Mouse (Mus musculus) lung, postnatal 10 days (tissue): ENCODE measurements around the gene Cep250.
"Not testable (repeated sequence)": the region's sequence is repeated elsewhere in the genome, so short reads cannot be mapped to it uniquely, and the experiment has no call there.

Experiments
- DNase-seq: peaks from one replicate; pipeline ENCODE4 v3.0.0; 2021

Cep250 gene

DNA sequence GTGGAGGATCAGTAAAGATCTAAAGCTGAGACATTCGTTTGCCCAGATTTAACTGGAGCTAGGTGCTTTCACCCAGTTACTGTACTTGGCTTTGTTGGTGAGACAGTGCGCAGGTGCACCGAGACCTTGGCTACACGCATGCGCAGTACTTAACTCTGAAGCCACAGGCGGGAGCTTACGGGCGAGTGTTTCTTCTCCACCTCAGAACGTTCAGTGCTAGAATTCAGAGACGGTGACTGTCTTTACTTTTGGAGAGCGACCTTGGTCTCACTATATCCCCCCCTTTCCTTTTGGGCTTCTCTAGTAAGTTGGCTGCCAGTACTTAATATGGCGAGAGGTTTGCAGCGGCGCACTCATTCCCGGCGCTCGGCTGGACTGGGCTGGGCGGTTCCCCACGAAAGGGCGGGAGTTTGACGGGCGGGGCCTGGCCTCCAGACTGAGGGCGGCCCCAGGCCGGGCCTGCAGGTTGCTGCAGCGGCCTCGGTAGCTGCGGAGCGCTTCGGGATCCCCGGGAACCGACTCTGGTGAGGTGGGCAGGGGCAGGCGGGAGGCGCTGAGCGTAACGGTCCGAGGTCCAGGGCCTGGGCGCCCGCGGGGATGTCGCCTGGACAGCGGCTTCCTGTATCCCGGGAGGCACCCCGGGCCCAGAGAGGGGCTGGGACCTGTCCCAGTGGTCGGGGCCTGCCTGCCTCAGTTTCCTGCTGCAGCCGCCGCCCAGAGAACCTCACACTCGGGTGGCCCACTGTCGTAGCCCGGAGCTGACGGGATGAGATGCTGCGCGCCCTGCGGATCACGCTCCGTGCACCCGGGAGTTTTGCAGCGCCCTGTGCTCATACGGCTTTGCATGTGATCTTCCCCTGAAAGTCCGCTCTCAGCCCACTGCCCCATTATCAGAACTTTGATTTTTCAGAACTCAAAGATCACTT lies at the start of gene Cep250:
Gene Cep250, plus strand, starts transcription at position 325 of the 926 bp plus-strand sequence.
- DNase-seq, result peak; percentile 96

DNA sequence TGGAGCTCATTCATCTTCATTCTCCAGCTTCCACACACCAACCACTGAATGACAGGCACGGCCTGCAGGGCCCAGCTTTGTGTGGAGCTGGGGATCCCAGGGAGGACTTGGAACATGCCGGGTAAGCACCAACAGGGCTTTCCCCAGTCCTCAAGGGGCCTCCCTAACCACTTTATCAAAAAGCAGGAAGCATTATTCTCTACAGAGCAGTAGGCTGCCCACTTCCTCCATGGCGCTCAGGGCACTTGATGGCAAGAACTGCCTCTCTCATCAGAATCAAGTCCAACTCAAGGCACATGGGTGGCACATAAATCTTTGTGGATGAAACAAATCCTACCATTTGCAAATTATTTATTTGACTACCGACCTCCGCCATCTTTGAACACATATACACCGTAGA lies 41.6 kb upstream of the Cep250 start:
- no peak for DNase-seq

DNA sequence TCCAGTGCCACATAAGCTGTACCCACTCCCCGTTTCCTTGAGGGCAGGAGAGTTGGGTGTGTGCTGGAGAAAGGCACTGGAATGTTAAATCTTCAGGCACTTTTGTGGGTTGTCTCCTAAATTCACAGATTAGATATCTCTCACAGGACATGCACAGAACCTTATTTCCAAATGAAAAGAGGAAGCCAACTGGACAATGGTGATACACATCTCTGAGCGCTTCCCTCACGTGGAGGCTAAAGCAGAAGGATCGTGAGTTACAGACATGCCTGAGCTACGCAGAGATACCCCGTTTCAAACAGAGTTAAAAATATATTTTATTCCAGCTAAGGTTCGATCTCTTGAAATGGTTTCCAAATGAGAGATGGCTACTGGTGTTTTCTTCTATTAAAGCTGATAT lies 33.1 kb upstream of the Cep250 start:
- DNase-seq, result no peak

DNA sequence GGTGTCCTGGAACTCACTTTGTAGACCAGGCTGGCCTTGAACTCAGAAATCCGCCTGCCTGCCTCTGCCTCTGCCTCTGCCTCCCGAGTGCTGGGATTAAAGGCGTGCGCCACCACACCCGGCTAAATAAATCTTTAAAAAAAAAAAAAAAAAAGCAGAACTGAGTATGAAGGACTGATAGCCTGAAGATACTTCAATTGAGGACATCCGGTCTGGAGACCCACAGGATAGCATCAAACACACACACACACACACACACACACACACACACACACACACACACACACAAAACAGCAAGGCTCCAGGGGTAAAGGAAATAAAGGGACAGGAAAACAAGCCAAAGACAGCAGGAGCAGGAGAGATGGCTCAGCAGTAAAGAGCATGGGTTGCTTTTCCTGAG lies 31.0 kb upstream of the Cep250 start:
- DNase-seq, result not testable (repeated sequence)

DNA sequence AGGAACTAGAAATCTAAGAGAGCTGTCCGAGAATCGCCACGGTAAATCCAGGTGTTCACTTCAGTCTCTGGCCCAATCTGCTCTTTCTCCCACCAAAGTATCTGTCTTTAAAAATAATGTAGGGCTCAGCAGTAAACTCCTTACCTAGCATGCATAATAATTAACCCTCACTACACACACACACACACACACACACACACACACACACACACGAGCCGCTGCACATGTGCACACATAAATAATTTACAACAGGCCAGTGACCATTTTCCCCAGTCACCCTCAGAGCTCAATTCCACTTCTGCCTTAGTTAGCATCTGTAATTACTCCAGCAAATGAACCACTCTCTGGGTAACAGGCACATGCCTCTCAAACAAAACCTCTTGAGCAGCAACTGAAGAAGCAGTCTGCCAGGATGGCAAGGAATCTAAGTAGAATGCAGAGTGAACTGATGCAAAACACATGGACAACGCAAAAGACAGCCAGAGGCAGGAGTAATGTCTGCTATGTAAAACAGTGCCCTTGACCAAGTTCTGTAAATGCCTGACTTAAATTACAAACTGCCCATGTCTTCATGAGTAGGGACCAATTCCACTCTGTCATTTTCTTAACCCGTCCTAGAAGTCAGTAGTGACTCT lies 27.4 kb upstream of the Cep250 start:
- DNase-seq, result no peak

DNA sequence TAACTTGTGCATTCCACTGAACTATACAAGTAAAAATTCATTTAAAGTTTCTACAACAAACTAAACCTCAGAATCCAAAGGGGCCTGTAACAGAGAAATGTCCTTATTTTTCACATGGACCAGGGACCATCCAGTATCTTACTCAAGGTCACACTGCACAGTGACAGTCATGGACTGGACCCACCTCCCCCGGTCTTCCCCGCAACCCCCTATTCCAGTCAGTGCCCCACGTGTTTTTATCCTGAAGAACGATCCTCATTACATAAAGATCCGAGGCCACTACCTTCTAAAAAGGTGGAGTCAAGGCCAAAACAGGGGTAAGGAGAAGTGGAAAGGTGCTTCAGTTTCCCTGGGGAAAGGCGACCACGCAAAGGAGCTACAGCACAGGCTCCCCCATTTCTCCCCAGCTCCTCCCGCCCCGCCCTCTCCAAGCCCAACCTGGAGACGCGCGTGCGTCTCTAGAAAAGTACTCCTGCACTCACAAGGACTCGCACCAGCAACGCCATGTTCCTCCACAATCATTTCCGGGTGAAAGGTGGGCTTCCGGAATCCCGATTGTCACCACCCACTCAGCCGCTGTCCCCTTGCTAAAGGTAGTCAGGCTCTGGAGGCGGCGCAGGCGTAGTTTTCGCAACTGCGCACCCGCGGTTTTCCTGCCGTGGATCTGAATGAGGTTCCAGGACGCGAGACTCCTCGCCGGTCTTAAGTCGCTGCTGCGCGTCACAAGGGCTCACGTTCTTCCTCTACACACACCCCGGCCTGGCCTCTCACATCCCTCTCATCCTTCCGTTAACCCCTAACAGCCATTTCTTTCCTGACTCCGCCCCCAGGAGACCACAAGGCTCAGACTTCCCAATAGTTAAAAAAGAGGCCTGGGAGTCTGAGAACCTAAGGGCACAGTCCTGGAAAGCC lies 26.5 kb upstream of the Cep250 start, which contains the start of gene Uqcc1:
Gene Uqcc1, minus strand, starts transcription at position 780 of the 912 bp plus-strand sequence.
- DNase-seq, result peak; percentile 96

DNA sequence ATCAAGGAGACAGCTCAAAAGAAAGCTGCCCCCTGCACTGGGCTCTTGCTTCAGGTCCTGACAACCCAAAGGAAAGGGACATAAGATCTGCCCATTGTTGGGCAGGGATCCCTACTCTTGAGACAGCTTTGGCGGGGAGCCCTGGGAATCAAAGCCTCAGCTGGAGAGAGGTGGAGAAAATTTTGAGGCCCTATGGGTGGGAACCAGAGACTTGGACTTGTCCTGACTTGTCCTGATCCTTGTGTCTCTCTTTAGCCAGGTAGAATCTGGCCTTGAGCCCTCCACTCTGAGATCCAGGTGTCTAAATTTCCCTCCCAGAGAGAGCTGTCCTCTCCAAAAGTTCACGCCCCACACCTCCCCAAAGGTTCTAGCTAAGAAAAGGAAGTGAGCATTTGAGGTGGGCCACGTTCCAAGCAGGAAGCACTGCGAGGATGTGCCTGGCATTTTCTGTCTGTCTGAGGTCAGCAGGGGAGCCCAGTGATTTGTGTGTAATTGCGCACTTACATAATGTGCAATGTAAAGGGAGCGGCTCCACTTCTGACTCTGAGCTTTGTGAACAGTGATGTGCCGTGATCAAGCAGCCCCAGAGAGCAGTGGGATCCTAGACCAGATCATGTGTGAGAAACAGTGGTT lies 16.2 kb upstream of the Cep250 start:
- no peak for DNase-seq

DNA sequence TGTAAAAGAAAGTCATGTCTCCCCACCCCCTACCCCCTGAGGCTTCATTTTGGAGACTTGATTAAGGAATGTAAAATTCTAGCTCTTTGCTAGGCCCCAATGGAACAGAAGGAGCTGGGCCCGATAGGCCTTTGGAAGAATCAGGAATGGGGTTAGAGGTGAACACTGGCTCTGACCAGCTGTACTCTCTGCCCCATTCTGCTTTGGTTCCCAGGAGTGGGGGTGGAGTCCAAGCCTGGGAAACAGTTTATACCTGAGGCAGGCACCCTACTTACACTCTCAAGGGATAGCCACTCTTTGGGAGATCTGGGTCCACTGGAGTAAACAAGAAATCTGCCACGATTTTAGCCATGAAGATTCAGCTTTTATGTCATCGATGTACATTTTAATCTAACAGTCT lies 15.6 kb upstream of the Cep250 start, which contains the start of gene Gm15557:
Gene Gm15557, plus strand, starts transcription at position 48 of the 400 bp plus-strand sequence.
- DNase-seq, result no peak

DNA sequence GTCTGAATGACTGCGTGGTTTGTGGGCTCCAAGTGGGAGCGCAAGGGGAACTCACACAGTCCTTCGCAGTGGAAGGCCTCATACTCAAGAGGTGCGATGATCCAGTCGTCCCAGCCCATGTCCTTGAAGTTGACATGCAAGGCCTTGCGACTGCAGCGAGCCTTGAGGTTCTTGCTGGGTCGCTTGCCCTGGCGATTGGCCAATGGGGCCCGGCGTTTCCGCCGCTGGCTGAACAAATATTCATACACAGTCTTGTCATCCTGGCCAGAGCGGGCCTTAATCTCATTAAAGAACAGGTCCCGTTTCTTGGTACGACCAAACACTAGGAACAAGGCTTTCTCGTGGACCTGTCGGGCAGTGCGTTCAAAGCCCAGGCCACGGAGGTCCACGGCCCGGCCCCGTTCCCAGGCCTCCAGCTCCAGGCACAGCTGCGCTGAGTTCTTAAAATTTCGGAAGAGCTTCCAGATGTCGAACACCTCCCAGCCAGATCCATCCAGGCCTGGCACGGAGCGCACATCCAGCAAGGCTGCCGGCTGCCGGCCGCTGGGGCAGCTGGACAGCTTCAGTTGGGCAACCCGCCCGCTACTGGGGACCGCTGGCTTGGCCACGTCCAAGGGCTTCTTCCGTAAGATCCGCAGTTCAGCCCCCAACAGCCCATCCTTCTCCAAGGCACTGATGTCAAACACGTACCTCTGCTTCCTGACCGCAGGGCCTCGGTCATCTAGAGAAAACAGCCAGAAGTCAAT lies 14.4 kb upstream of the Cep250 start:
- peak; percentile 86 for DNase-seq

DNA sequence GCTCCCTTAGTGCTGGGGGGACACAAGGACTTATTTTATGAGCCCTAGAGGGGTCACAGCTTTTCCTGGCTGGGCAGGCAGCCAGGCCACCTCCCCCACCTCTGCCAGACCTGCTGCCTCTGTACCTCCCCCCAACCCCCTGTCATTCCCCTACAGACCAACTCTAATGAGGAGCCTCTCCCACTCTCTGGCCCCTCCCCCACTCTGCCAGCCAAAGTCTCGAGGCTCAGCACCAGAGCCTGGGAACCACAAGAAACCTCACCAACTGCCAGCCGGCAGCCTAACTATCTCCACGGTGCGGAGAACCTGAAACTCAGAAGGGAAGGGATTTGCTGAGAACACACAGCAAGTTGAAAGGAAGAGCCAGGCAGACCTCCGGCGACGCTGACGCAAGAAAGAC lies 12.8 kb upstream of the Cep250 start:
- no peak for DNase-seq

DNA sequence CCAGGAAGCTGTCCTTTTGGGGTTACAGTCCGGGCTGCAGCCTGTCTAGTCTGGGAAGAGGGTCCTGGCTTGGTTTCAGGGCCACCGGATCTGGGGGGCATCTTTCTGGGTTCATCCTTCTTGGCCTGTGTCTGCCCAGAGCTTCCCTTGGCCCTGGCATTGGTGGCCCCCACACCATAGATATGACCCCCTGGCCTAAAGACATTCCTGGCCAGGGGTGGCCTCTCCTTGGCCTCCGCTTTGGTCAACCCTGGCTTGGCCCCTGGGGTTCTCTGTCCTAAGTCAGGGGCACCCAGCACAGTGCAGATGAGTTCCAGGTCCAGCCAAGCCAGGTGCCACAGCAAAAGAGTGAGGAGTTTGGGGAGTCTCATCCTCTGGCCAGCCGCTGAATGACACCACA lies 11.6 kb upstream of the Cep250 start:
- no peak for DNase-seq

DNA sequence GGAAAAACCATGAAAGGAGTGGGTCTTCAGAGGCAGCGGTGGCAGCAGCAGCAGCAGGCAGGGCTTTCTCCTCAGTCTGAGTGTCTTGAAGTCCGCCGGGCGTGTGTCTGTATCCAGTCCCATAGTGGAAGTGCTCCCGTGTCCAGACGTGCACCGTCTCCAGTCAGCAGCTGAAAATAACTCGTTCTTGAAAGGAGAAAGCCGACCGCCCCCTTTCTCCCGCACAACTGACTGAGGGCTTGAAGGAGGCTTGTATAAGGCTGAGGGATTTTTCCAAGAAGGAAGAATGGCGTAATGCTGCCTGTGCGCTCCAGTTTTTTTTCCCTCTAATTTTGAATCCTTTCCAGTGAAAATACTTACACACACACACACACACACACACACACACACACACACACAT lies 11.1 kb upstream of the Cep250 start, which contains the start of gene Gdf5:
Gene Gdf5, minus strand, starts transcription at position 244 of the 400 bp plus-strand sequence.
- DNase-seq, result peak; percentile 53

DNA sequence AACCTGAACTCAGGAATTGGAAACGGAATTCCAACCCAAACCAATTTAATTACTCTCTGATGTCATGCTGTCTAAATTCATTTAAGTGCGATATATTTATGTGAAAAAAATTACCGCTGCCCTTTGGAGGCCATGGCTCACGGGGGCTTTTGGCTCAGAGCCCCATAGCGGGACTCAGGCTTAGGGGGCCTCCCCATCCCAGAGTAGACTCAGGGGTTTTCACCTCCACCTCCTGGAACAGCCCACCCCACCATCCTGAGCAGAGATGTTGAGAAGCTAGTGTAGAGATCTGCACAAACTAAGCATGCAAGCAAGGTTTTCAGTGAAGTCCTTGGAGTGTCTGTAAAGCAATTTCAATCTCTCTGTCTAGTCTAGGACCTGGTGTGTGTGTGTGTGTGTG lies 10.7 kb upstream of the Cep250 start:
- DNase-seq, result no peak

DNA sequence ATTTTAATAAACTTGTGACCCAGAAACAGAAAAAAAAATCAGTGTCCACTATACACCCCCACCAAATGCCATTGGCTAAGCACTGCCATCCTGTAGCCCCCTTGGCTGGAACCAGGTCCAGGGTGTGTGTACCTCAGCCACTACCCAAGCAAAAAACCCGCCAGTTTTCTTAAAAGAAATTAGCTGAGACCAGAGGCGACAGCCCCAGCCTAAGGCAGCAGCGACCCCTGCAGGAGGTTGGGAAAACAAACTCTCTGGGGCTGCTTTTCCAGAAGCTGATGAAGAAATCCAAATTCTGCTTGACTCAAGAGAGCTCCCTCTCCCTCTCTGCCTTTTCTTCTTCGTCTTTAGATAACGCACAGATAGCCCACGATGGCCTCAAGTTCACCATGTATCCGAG lies 10.2 kb upstream of the Cep250 start:
- DNase-seq, result peak; percentile 86

DNA sequence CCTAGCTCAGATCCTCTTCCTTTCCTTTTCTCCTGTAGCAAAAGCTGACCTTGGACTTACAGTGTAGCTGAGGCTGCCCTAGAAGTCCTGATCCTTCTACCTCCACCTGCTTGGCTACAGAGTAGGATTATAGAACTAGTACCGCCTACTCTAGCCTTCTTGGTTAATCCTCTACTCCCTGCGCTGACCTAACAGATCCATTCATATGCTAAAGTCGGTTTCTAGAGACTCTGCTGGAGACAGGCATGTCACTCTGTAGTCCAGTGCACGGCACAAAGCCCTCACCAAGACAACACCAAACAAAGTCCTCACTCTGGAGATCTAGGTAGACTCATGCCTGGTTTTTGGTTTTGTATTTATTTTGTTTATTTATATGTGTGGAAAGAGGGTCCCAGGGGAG lies 9.8 kb upstream of the Cep250 start:
- DNase-seq, result no peak

DNA sequence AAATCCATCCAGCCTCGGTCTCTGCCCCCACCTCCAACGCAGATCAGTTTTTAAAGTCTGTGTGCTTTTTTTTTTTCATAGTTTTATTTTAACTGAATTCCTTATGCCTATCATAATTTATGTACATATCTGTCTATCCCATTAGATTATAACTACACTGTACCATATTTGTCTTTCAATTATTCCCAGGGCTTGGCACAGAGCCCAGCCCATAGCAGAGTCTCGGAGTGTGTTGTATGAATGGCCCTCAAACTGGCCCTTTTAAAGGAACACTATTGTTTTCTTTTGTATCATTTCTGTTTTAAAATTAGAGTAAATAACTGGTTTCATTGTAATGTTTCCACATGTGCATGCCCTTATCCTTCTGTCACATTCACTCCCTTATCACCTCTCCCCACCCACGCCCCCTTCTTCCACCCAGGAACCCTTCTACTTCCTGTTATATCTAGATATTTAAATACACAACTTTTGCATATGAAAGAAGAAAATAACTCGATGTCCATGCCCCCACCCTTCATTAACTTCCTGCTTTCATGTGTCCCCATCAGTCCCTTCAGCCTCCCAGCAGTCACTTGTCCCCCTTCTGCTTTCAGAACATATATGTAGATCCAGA lies 8.8 kb upstream of the Cep250 start:
- no peak for DNase-seq

DNA sequence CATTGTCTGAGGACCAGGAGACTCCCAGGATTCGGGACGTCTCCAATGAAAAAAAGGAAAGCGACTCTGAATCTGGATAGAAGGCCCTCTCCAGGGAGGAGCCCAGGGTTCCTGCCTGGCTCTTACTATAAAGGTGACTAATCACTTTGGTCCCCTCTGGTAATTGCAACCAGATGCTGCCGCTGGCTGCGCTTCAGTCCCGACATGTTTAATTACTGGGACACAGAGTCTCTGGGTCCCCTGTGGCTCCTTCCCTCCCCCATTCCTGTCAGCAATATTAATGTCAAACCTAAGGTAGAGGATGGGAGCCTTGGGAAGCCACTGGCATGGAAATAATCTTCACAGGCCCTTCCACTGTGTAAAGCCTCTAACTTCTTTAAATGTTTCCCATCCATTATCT lies 6.9 kb upstream of the Cep250 start:
- no peak for DNase-seq

DNA sequence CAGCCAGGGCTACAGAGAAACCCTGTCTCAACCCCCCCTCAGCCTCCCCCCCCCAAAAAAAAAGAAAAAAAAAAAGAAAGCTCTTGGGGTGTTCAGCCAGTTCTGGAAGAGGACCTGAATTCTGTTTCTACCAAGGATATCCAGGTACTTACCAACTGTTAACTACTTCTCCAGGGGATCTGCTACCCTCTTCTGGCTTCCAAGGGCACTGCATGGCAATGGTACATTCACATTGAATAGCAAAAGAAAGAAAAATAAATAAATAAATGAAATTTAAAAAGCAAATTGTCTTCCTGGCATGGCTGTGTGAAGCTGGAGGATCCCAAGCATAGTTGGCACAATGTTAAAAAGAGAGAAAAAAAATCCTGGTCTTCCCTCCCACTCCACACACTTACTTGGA lies 4.3 kb upstream of the Cep250 start:
- peak; percentile 89 for DNase-seq

DNA sequence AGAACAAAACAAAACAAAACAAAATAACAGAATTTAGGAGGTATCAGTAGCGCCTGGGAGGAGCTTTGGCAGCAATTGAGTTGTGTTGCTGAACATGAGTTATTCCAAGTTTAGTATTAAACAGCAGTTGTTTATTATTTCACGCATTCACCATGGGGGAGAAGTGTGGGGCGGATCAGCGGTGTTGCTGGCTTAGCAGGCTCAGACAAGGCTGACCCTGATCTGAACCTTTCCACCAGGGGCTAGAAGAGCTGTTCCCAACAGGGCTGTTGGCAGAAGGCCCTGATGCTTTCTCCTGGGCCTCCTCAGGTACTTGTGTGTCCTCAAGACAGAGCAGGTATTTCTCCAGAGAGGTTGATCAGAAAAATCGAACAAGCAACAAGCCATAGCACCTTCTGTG lies 3.7 kb downstream of the Cep250 start:
- no peak for DNase-seq

DNA sequence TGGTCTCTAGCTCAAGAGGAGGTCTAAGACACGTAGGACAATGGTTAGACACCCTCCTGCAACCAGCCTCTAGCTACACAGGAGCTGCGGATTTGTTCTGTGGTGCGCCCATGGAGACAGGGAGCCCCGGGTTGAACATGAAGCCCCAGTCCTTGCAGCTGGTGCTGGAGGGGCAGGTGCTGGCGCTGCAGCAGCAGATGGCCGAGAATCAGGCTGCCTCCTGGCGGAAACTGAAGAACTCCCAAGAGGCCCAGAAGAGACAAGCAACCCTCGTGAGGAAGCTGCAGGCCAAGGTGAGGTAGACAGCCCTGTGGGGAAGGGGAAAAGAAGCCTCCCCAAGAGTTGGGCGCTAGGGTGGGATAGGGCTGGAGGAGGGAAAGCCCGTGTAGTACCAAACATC lies 5.6 kb downstream of the Cep250 start:
- no peak for DNase-seq

DNA sequence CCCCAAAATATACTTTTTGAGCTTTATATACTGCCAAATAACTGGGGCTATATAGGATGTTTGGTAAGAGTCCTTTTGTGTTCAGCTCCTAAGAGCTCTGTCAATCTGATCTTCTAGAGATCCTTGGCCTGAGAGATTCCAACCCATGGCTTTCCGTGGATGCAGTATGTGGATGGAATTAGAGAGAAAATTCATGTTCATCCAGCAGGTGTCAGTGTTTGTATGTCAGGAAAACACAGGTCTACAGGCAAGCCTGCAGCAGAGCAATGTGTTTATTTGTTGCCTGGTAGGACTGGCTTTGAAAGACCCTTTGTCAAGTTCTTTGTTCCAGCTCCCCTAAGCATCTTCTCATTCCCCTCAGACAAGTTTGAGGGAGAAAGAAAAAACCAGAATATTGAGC lies 6.7 kb downstream of the Cep250 start:
- peak; percentile 54 for DNase-seq
